Comparison of ENCODE assay signal across 14 mouse cellular contexts in genomic region chr1:90343492-90343891, GRCm38 (mm10).
"Had no signal": no experiment of that assay in that cellular context is flagged by ENCODE, and none has a peak within 500 bp of the region (broad histone marks: within the 10 kb centered on the region; RNA-seq: fewer than 3 reads in every experiment).

No protein-coding gene starts in this region.

- ATAC-seq: intestine, embryonic 16.5 days; liver, postnatal 0 days; midbrain, embryonic 16.5 days had no signal

- H3K9me3 ChIP-seq: limb, embryonic 12.5 days; liver, embryonic 13.5 days; lung, embryonic 15.5 days; megakaryocyte, embryonic 14.5 days; midbrain, embryonic 12.5 days had no signal

- H3K9ac ChIP-seq: limb, embryonic 12.5 days; liver, embryonic 13.5 days; liver, postnatal 0 days; lung, embryonic 15.5 days; midbrain, embryonic 12.5 days had no signal

- H3K4me3 ChIP-seq: limb, embryonic 12.5 days; liver, embryonic 13.5 days; lung, embryonic 15.5 days; megakaryocyte, embryonic 14.5 days; midbrain, embryonic 12.5 days had no signal

- H3K4me2 ChIP-seq: limb, embryonic 12.5 days; liver, embryonic 13.5 days; lung, embryonic 15.5 days; midbrain, embryonic 12.5 days had no signal

- H3K36me3 ChIP-seq: limb, embryonic 12.5 days; liver, embryonic 13.5 days; lung, embryonic 15.5 days; midbrain, embryonic 12.5 days had no signal

- H3K27ac ChIP-seq: limb, embryonic 12.5 days; liver, embryonic 13.5 days; lung, embryonic 15.5 days; macrophage; midbrain, embryonic 12.5 days had no signal

- DNase-seq: liver; liver, embryonic 13.5 days; liver, postnatal 0 days; lung, postnatal 14 days; right cerebral cortex, adult 18-20 months; right cerebral cortex, postnatal 25 days; thymus, postnatal 36 days had no signal

- H3K4me1 ChIP-seq: liver, embryonic 13.5 days; megakaryocyte, embryonic 14.5 days had no signal

- H3K27me3 ChIP-seq: liver, embryonic 13.5 days; megakaryocyte, embryonic 14.5 days had no signal
